Mouse (Mus musculus): Measurements from ENCODE around the gene Snip1. TPM values are rescaled to one million over a fixed set of nuclear protein-coding genes. Genes with fewer than 3 reads are reported as not detected.
A peak's percentile ranks its signal among the peaks of the same experiment; 100 is the strongest.

Gene Snip1
- polyA plus RNA-seq, 1 experiment, result 19.1 TPM

- Histone ChIP-seq H3K27me3 (ENCODE audit: control insufficient read depth, insufficient read depth, low read length) (no peaks in the 10 kb centered on the region), H3K27ac (ENCODE audit: control insufficient read depth, insufficient read depth, low read depth, low read length) (no peak overlapping the region), H3K4me3 (ENCODE audit: control insufficient read depth, low read depth, low read length) (no peak overlapping the region), H3K36me3 (ENCODE audit: control insufficient read depth, insufficient read depth, low read length) (peaks cover 3% of the 10 kb centered on the region), H3K4me1 (ENCODE audit: control insufficient read depth, insufficient read depth, low read length) (no peaks in the 10 kb centered on the region)
- TF ChIP-seq POLR2A (IDR thresholded peaks at IDR 0.05; ENCODE audit: control insufficient read depth, low read depth, low read length), result no peak
- peak; percentile 73; the same call in 1 of the 2 replicates for TF ChIP-seq CTCF (IDR thresholded peaks at IDR 0.05; ENCODE audit: control insufficient read depth, insufficient read depth, insufficient replicate concordance, low read depth, low read length)
These were observed 33.0 kb downstream of the Snip1 start for GRCm38 (mm10) chr4:125099458-125099857.

- no peak overlapping the region for H3K4me3 ChIP-seq (ENCODE audit: control insufficient read depth, low read depth, low read length)
- peaks cover 5% of the 10 kb centered on the region for H3K36me3 ChIP-seq (ENCODE audit: control insufficient read depth, insufficient read depth, low read length)
- no peaks in the 10 kb centered on the region for H3K4me1 ChIP-seq (ENCODE audit: control insufficient read depth, insufficient read depth, low read length)
- H3K27me3 ChIP-seq (ENCODE audit: control insufficient read depth, insufficient read depth, low read length), result no peaks in the 10 kb centered on the region
- TF ChIP-seq CTCF (IDR thresholded peaks at IDR 0.05; ENCODE audit: control insufficient read depth, insufficient read depth, insufficient replicate concordance, low read depth, low read length) (no peak), POLR2A (IDR thresholded peaks at IDR 0.05; ENCODE audit: control insufficient read depth, low read depth, low read length) (no peak)
- H3K27ac ChIP-seq (ENCODE audit: control insufficient read depth, insufficient read depth, low read depth, low read length), result no peak overlapping the region
These were observed 34.9 kb downstream of the Snip1 start for GRCm38 (mm10) chr4:125101334-125101733.

- no peaks in the 10 kb centered on the region for H3K27me3 ChIP-seq (ENCODE audit: control insufficient read depth, insufficient read depth, low read length)
- TF ChIP-seq POLR2A (IDR thresholded peaks at IDR 0.05; ENCODE audit: control insufficient read depth, low read depth, low read length), result no peak
- TF ChIP-seq CTCF (IDR thresholded peaks at IDR 0.05; ENCODE audit: control insufficient read depth, insufficient read depth, insufficient replicate concordance, low read depth, low read length), result no peak
- no peaks in the 10 kb centered on the region for H3K4me1 ChIP-seq (ENCODE audit: control insufficient read depth, insufficient read depth, low read length)
- no peak overlapping the region for H3K27ac ChIP-seq (ENCODE audit: control insufficient read depth, insufficient read depth, low read depth, low read length)
- peaks cover 5% of the 10 kb centered on the region for H3K36me3 ChIP-seq (ENCODE audit: control insufficient read depth, insufficient read depth, low read length)
- H3K4me3 ChIP-seq (ENCODE audit: control insufficient read depth, low read depth, low read length), result no peak overlapping the region
These were observed 38.9 kb downstream of the Snip1 start for GRCm38 (mm10) chr4:125105354-125105753.

- TF ChIP-seq CTCF (IDR thresholded peaks at IDR 0.05; ENCODE audit: control insufficient read depth, insufficient read depth, insufficient replicate concordance, low read depth, low read length), result peak; percentile 58; the same call in 1 of the 2 replicates
- no peak for TF ChIP-seq POLR2A (IDR thresholded peaks at IDR 0.05; ENCODE audit: control insufficient read depth, low read depth, low read length)
- no peaks in the 10 kb centered on the region for H3K27me3 ChIP-seq (ENCODE audit: control insufficient read depth, insufficient read depth, low read length)
- no peak overlapping the region for H3K4me3 ChIP-seq (ENCODE audit: control insufficient read depth, low read depth, low read length)
- peak overlapping the region; percentile 40 for H3K27ac ChIP-seq (ENCODE audit: control insufficient read depth, insufficient read depth, low read depth, low read length)
- H3K36me3 ChIP-seq (ENCODE audit: control insufficient read depth, insufficient read depth, low read length), result no peaks in the 10 kb centered on the region; the same call in 1 of the 2 replicates
- H3K4me1 ChIP-seq (ENCODE audit: control insufficient read depth, insufficient read depth, low read length), result peaks cover 3% of the 10 kb centered on the region
These were observed 48.2 kb downstream of the Snip1 start for GRCm38 (mm10) chr4:125114638-125115037.

- H3K27ac ChIP-seq (ENCODE audit: control insufficient read depth, insufficient read depth, low read depth, low read length), result peak overlapping the region; percentile 40
- no peaks in the 10 kb centered on the region for H3K27me3 ChIP-seq (ENCODE audit: control insufficient read depth, insufficient read depth, low read length)
- no peaks in the 10 kb centered on the region; the same call in 1 of the 2 replicates for H3K36me3 ChIP-seq (ENCODE audit: control insufficient read depth, insufficient read depth, low read length)
- peaks cover 3% of the 10 kb centered on the region for H3K4me1 ChIP-seq (ENCODE audit: control insufficient read depth, insufficient read depth, low read length)
- H3K4me3 ChIP-seq (ENCODE audit: control insufficient read depth, low read depth, low read length), result no peak overlapping the region
- TF ChIP-seq CTCF (IDR thresholded peaks at IDR 0.05; ENCODE audit: control insufficient read depth, insufficient read depth, insufficient replicate concordance, low read depth, low read length) (no peak), POLR2A (IDR thresholded peaks at IDR 0.05; ENCODE audit: control insufficient read depth, low read depth, low read length) (no peak)
These were observed 48.6 kb downstream of the Snip1 start for GRCm38 (mm10) chr4:125115081-125115480.

GRCm38 (mm10) chr4:125115710-125116089 is 49.2 kb downstream of the Snip1 start:
- TF ChIP-seq POLR2A (IDR thresholded peaks at IDR 0.05; ENCODE audit: control insufficient read depth, low read depth, low read length), result no peak
- TF ChIP-seq CTCF (IDR thresholded peaks at IDR 0.05; ENCODE audit: control insufficient read depth, insufficient read depth, insufficient replicate concordance, low read depth, low read length), result no peak
- Histone ChIP-seq H3K36me3 (ENCODE audit: control insufficient read depth, insufficient read depth, low read length) (no peaks in the 10 kb centered on the region; the same call in 1 of the 2 replicates), H3K27ac (ENCODE audit: control insufficient read depth, insufficient read depth, low read depth, low read length) (peak overlapping the region; percentile 47; the same call in 1 of the 2 replicates)

GRCm38 (mm10) chr4:125116090-125116861 is 49.8 kb downstream of the Snip1 start:
- H3K4me3 ChIP-seq (ENCODE audit: control insufficient read depth, low read depth, low read length), result no peak overlapping the region
- H3K27ac ChIP-seq (ENCODE audit: control insufficient read depth, insufficient read depth, low read depth, low read length), result peak overlapping the region; percentile 47
- H3K4me1 ChIP-seq (ENCODE audit: control insufficient read depth, insufficient read depth, low read length), result peaks cover 3% of the 10 kb centered on the region
- no peaks in the 10 kb centered on the region; the same call in 1 of the 2 replicates for H3K36me3 ChIP-seq (ENCODE audit: control insufficient read depth, insufficient read depth, low read length)
- no peak for TF ChIP-seq CTCF (IDR thresholded peaks at IDR 0.05; ENCODE audit: control insufficient read depth, insufficient read depth, insufficient replicate concordance, low read depth, low read length)
- TF ChIP-seq POLR2A (IDR thresholded peaks at IDR 0.05; ENCODE audit: control insufficient read depth, low read depth, low read length), result no peak
- H3K27me3 ChIP-seq (ENCODE audit: control insufficient read depth, insufficient read depth, low read length), result no peaks in the 10 kb centered on the region

More at GRCm38 (mm10) chr4:125115710-125116089, 49.2 kb downstream of the Snip1 start:
- H3K4me1 ChIP-seq (ENCODE audit: control insufficient read depth, insufficient read depth, low read length), result peaks cover 3% of the 10 kb centered on the region
- no peaks in the 10 kb centered on the region for H3K27me3 ChIP-seq (ENCODE audit: control insufficient read depth, insufficient read depth, low read length)
- no peak overlapping the region for H3K4me3 ChIP-seq (ENCODE audit: control insufficient read depth, low read depth, low read length)
